Mouse (Mus musculus): ENCODE results near the gene Xirp1.

GRCm38 (mm10) chr9:119964206-119964605 is 59.2 kb downstream of the Xirp1 start:
- TF ChIP-seq CTCF (IDR thresholded peaks at IDR 0.05; ENCODE audit: control insufficient read depth, insufficient read depth, insufficient read length) (no peak), CEBPB (IDR thresholded peaks at IDR 0.05; ENCODE audit: low read depth) (no peak)
